Mouse (Mus musculus): ENCODE results near the gene Mllt1.

DNA sequence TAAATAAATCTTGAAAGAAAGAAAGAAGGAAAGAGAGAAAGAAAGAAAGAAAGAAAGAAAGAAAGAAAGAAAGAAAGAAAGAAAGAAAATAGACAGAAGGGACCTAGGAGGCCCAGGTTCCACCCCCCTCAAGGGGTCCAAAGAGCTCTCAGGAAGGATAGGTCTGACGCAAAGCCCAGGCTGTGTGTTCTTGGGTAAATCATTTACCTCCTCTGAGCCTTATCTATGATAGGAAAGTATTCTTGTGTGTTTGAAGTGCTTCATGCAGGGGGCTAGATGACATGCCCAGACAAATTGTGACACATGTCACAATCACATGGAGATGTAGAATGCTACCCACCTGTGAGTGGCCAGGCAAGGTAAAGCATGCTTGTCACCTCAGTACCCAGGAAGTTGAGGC is 17.4 kb upstream of the Mllt1 start:
- TF ChIP-seq POLR2AphosphoS2 (IDR thresholded peaks at IDR 0.05; ENCODE audit: low read length), result no peak
- no peak for TF ChIP-seq RCOR1 (IDR thresholded peaks at IDR 0.05; ENCODE audit: low read depth, low read length)
- no peak for TF ChIP-seq POLR2AphosphoS5 (IDR thresholded peaks at IDR 0.05; ENCODE audit: borderline replicate concordance, low read depth, low read length)
- TF ChIP-seq ZKSCAN1 (IDR thresholded peaks at IDR 0.05; ENCODE audit: low read depth, low read length), result no peak
- TF ChIP-seq POLR2A (IDR thresholded peaks at IDR 0.05; ENCODE audit: control insufficient read depth in 1 of 2, insufficient read depth in 1 of 2, low read depth in 1 of 2, low read length in 2 of 2, poor library complexity in 1 of 2), result no peak
- TF ChIP-seq JUND (IDR thresholded peaks at IDR 0.05; ENCODE audit: low read depth, low read length), result no peak
- TF ChIP-seq CTCF (IDR thresholded peaks at IDR 0.05 in 2 of 3, conservative IDR thresholded peaks at IDR 0.05 in 1 of 3; ENCODE audit: control insufficient read depth in 1 of 3, insufficient read depth in 1 of 3, low read depth in 2 of 3, low read length in 3 of 3, poor library complexity in 1 of 3, severe bottlenecking in 1 of 3), result no peak
- no peak for TF ChIP-seq MAZ (IDR thresholded peaks at IDR 0.05; ENCODE audit: low read depth, low read length)
- no peak for TF ChIP-seq EP300 (IDR thresholded peaks at IDR 0.05; ENCODE audit: low read depth in 1 of 2, low read length in 2 of 2)
- no peak for TF ChIP-seq UBTF (IDR thresholded peaks at IDR 0.05; ENCODE audit: borderline replicate concordance, insufficient read depth, low read depth, low read length)
- TF ChIP-seq TCF12 (IDR thresholded peaks at IDR 0.05; ENCODE audit: low read depth, low read length), result no peak
- no peak for TF ChIP-seq MYC (IDR thresholded peaks at IDR 0.05; ENCODE audit: low read depth, low read length)
- TF ChIP-seq GABPA (IDR thresholded peaks at IDR 0.05; ENCODE audit: low read depth, low read length), result no peak
